Mouse (Mus musculus) right cerebral cortex, postnatal 25 days (tissue): ENCODE measurements around the gene Rfx8.
A peak's percentile ranks its signal among the peaks of the same experiment; 100 is the strongest.

Source experiments
- DNase-seq: peaks from one replicate; pipeline ENCODE4 v3.0.0; 2022

Rfx8 gene

GRCm38 (mm10) chr1:39720632-39721350, at the start of gene Rfx8:
Gene Rfx8 (minus strand): TSS chr1:39720997.
- DNase-seq, result no peak

- no peak for DNase-seq
These were observed 49.6 kb upstream of the Rfx8 start for GRCm38 (mm10) chr1:39770436-39770835.

- DNase-seq, result no peak
These were observed 47.2 kb upstream of the Rfx8 start for GRCm38 (mm10) chr1:39768017-39768416.

GRCm38 (mm10) chr1:39765854-39766493, 45.2 kb upstream of the Rfx8 start:
- DNase-seq, result no peak

- DNase-seq, result peak; percentile 75
These were observed 41.2 kb upstream of the Rfx8 start for GRCm38 (mm10) chr1:39762025-39762370.

GRCm38 (mm10) chr1:39761211-39762024, 40.6 kb upstream of the Rfx8 start:
- peak; percentile 55 for DNase-seq

- no peak for DNase-seq
These were observed 39.5 kb upstream of the Rfx8 start for GRCm38 (mm10) chr1:39760181-39760715.

GRCm38 (mm10) chr1:39759231-39760175, 38.7 kb upstream of the Rfx8 start:
- no peak for DNase-seq

GRCm38 (mm10) chr1:39758244-39758643, 37.4 kb upstream of the Rfx8 start:
- no peak for DNase-seq

- DNase-seq, result no peak
These were observed 36.2 kb upstream of the Rfx8 start for GRCm38 (mm10) chr1:39756952-39757351.

GRCm38 (mm10) chr1:39754224-39754957, 33.6 kb upstream of the Rfx8 start:
- DNase-seq, result no peak

GRCm38 (mm10) chr1:39751537-39751936, 30.7 kb upstream of the Rfx8 start:
- no peak for DNase-seq

- DNase-seq, result no peak
These were observed 28.9 kb upstream of the Rfx8 start for GRCm38 (mm10) chr1:39749664-39750063.

- no peak for DNase-seq
These were observed 28.4 kb upstream of the Rfx8 start for GRCm38 (mm10) chr1:39749214-39749613.

GRCm38 (mm10) chr1:39748666-39749065, 27.9 kb upstream of the Rfx8 start:
- DNase-seq, result no peak

- no peak for DNase-seq
These were observed 25.7 kb upstream of the Rfx8 start for GRCm38 (mm10) chr1:39746464-39746863.

GRCm38 (mm10) chr1:39740948-39741347, 20.2 kb upstream of the Rfx8 start:
- no peak for DNase-seq

- no peak for DNase-seq
These were observed 19.2 kb upstream of the Rfx8 start for GRCm38 (mm10) chr1:39740002-39740401.

- DNase-seq, result no peak
These were observed 15.3 kb upstream of the Rfx8 start for GRCm38 (mm10) chr1:39735927-39736604.

GRCm38 (mm10) chr1:39735493-39735892, 14.7 kb upstream of the Rfx8 start:
- no peak for DNase-seq

GRCm38 (mm10) chr1:39734881-39735280, 14.1 kb upstream of the Rfx8 start:
- DNase-seq, result no peak
